Mouse (Mus musculus): ENCODE data around the gene Alox15. TPM values are rescaled to one million over a fixed set of nuclear protein-coding genes. Genes with fewer than 3 reads are reported as not detected.

Alox15 gene
- polyA plus RNA-seq, 1 experiment from 2014 or later: 1.0 TPM

DNA sequence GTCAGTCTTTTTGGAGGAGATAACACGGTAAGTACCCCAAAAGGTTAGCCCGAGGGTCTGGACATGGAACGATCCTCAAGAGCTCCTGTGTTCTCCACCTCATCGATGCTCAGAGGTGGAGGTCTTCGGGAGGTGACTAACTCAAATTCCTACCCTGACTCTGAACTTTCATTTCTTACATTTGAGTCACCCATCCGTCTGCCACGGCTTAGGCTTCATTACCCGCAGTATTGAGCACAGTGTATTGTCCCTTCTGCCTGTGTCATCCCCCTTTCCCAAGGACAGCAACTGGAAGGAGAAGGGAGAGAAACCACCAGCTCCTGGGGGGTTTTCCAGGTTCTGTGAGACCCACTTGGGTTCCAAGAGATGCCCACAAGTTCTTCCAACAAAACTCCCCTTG is 27.1 kb downstream of the Alox15 start:
- no peak overlapping the region for H3K9ac ChIP-seq (ENCODE audit: low read depth, low read length)
- DNase-seq (ENCODE audit: low spot score): no peak

DNA sequence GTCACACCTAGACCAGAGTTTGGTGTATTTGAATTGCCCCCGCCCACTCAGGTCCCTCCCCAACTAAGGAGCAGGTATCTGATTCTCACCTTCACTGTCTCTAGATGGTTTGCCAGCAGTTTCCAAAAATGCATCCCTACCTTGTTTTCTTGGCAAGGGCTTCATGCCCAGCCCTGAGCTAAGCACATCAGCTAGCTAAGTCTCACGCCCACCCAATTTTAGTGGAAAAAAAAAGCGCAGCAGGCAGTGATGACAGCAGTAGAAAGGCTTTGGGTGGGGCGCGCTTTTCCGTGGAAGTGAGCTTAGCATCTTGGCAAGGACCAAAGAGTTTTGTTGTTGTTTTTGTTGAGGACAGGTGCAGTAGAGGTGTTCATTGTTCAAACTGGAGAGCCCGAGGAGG is 29.3 kb downstream of the Alox15 start, which contains the start of gene Alox12e:
Gene Alox12e, minus strand, starts transcription at position 101 of the 400 bp plus-strand sequence.
- Histone ChIP-seq H3K4me3 (ENCODE audit: low read depth, low read length) (peak within 1 kb of the TSS; percentile 13; the same call in 1 of the 2 replicates), H3K36me3 (ENCODE audit: control insufficient read depth, insufficient read depth, low read length) (no peaks in the 10 kb centered on the region), H3K9me3 (ENCODE audit: control insufficient read depth, low read length) (no peaks in the 10 kb centered on the region), H3K27me3 (replicated peaks; ENCODE audit: control insufficient read depth, insufficient read depth, low read length) (peaks cover 48% of the 10 kb centered on the region), H3K4me1 (replicated peaks; ENCODE audit: control insufficient read depth, insufficient read depth, low read length) (no peaks in the 10 kb centered on the region; the same call in 1 of the 2 replicates), H3K4me2 (peak within 1 kb of the TSS; percentile 28; the same call in 1 of the 2 replicates), H3K9ac (ENCODE audit: low read depth, low read length) (no peak within 1 kb of the TSS), H3K27ac (ENCODE audit: low read depth, low read length) (no peak within 1 kb of the TSS)
- no peak for ATAC-seq (replicated peaks; ENCODE audit: low FRiP score)
- 29% methylated on average over 7 of the region's 7 CpGs for WGBS
- DNase-seq (ENCODE audit: low spot score): no peak

More for the DNA sequence above, 27.1 kb downstream of the Alox15 start:
- Histone ChIP-seq H3K4me3 (ENCODE audit: low read depth, low read length) (no peak overlapping the region), H3K27ac (ENCODE audit: low read depth, low read length) (no peak overlapping the region), H3K36me3 (ENCODE audit: control insufficient read depth, insufficient read depth, low read length) (no peaks in the 10 kb centered on the region), H3K4me1 (replicated peaks; ENCODE audit: control insufficient read depth, insufficient read depth, low read length) (no peaks in the 10 kb centered on the region; the same call in 1 of the 2 replicates), H3K4me2 (no peak overlapping the region), H3K27me3 (replicated peaks; ENCODE audit: control insufficient read depth, insufficient read depth, low read length) (peaks cover 43% of the 10 kb centered on the region), H3K9me3 (ENCODE audit: control insufficient read depth, low read length) (no peaks in the 10 kb centered on the region)
- 82% methylated on average over 8 of the region's 8 CpGs for WGBS
- no peak for ATAC-seq (replicated peaks; ENCODE audit: low FRiP score)

GRCm38 (mm10) chr11:70321664-70322063 is 30.2 kb downstream of the Alox15 start:
- Histone ChIP-seq H3K27ac (ENCODE audit: low read depth, low read length) (no peak overlapping the region), H3K4me2 (peak overlapping the region; percentile 28; the same call in 1 of the 2 replicates), H3K4me3 (ENCODE audit: low read depth, low read length) (peak overlapping the region; percentile 13; the same call in 1 of the 2 replicates), H3K4me1 (replicated peaks; ENCODE audit: control insufficient read depth, insufficient read depth, low read length) (no peaks in the 10 kb centered on the region; the same call in 1 of the 2 replicates), H3K9ac (ENCODE audit: low read depth, low read length) (no peak overlapping the region), H3K9me3 (ENCODE audit: control insufficient read depth, low read length) (no peaks in the 10 kb centered on the region), H3K36me3 (ENCODE audit: control insufficient read depth, insufficient read depth, low read length) (no peaks in the 10 kb centered on the region), H3K27me3 (replicated peaks; ENCODE audit: control insufficient read depth, insufficient read depth, low read length) (peaks cover 50% of the 10 kb centered on the region)
- ATAC-seq (replicated peaks; ENCODE audit: low FRiP score) (no peak), DNase-seq (ENCODE audit: low spot score) (no peak)
- 5% methylated on average over 15 of the region's 15 CpGs for WGBS

- Histone ChIP-seq H3K4me1 (replicated peaks; ENCODE audit: control insufficient read depth, insufficient read depth, low read length) (no peaks in the 10 kb centered on the region), H3K9me3 (ENCODE audit: control insufficient read depth, low read length) (no peaks in the 10 kb centered on the region), H3K36me3 (ENCODE audit: control insufficient read depth, insufficient read depth, low read length) (no peaks in the 10 kb centered on the region), H3K9ac (ENCODE audit: low read depth, low read length) (no peak overlapping the region), H3K4me2 (no peak overlapping the region), H3K4me3 (ENCODE audit: low read depth, low read length) (no peak overlapping the region), H3K27ac (ENCODE audit: low read depth, low read length) (no peak overlapping the region), H3K27me3 (replicated peaks; ENCODE audit: control insufficient read depth, insufficient read depth, low read length) (peaks cover 48% of the 10 kb centered on the region)
- ATAC-seq (replicated peaks; ENCODE audit: low FRiP score) (no peak), DNase-seq (ENCODE audit: low spot score) (no peak)
- 75% methylated on average over 12 of the region's 12 CpGs for WGBS
These were observed 32.2 kb downstream of the Alox15 start for GRCm38 (mm10) chr11:70319614-70320013.

DNA sequence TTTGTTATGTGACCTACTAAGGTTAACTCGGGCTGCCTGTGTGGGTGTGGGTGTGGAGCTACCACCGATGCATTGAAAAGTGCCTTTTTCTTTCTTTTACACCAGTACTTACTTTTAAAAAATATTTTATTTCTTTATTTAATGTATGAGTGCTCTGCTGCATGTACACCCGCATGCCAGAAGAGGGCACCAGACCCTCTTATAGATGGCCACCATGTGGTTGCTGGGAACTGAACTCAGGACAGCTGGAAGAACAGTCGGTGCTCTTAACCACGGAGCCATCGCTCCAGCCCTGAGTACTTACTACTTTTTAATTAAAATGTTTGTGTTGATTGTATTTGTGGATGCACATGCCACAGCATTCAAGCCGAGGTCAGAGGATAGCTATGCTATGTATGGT is 38.0 kb downstream of the Alox15 start:
- peaks cover 7% of the 10 kb centered on the region for H3K27me3 ChIP-seq (replicated peaks; ENCODE audit: control insufficient read depth, insufficient read depth, low read length)
- DNase-seq (ENCODE audit: low spot score): no peak
- 29% methylated on average over 7 of the region's 7 CpGs for WGBS
- H3K4me3 ChIP-seq (ENCODE audit: low read depth, low read length): no peak overlapping the region
- no peak overlapping the region for H3K9ac ChIP-seq (ENCODE audit: low read depth, low read length)
- ATAC-seq (replicated peaks; ENCODE audit: low FRiP score): no peak
- no peaks in the 10 kb centered on the region for H3K4me1 ChIP-seq (replicated peaks; ENCODE audit: control insufficient read depth, insufficient read depth, low read length)
- H3K27ac ChIP-seq (ENCODE audit: low read depth, low read length): no peak overlapping the region
- no peaks in the 10 kb centered on the region for H3K9me3 ChIP-seq (ENCODE audit: control insufficient read depth, low read length)
- H3K4me2 ChIP-seq: no peak overlapping the region
- no peaks in the 10 kb centered on the region for H3K36me3 ChIP-seq (ENCODE audit: control insufficient read depth, insufficient read depth, low read length)

- H3K4me1 ChIP-seq (replicated peaks; ENCODE audit: control insufficient read depth, insufficient read depth, low read length): no peaks in the 10 kb centered on the region; the same call in 1 of the 2 replicates
- H3K4me3 ChIP-seq (ENCODE audit: low read depth, low read length): no peak overlapping the region
- no peaks in the 10 kb centered on the region for H3K36me3 ChIP-seq (ENCODE audit: control insufficient read depth, insufficient read depth, low read length)
- H3K27me3 ChIP-seq (replicated peaks; ENCODE audit: control insufficient read depth, insufficient read depth, low read length): 0 out of 2 replicates have a peak, but pooled peaks cover 2% of the 10 kb centered on the region
- DNase-seq (ENCODE audit: low spot score): no peak
- H3K9me3 ChIP-seq (ENCODE audit: control insufficient read depth, low read length): no peaks in the 10 kb centered on the region
- no peak overlapping the region for H3K27ac ChIP-seq (ENCODE audit: low read depth, low read length)
- ATAC-seq (replicated peaks; ENCODE audit: low FRiP score): no peak
- no peak overlapping the region for H3K4me2 ChIP-seq
- H3K9ac ChIP-seq (ENCODE audit: low read depth, low read length): no peak overlapping the region
- WGBS: 21% methylated on average over 9 of the region's 9 CpGs
These were observed 42.5 kb downstream of the Alox15 start for GRCm38 (mm10) chr11:70309341-70309740.

DNA sequence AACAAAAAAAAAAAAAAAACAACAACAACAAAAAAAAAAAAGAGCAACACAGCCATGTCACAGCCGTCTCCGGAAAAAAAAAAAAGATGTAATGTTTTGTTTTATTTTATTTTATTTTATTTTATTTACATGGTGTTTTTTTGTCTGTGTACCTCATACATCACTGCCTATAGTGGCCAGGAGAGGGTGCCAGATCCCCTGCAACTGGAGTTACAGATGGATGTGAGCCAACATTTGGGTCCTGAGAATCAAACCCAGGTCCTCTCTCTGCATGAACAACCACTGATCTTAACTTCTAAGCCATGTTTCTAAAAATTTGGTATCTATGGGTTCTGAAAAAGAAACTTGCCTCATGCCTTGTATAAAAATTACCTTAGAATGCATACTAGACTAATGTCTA is 43.5 kb downstream of the Alox15 start:
- DNase-seq (ENCODE audit: low spot score) (no peak), ATAC-seq (replicated peaks; ENCODE audit: low FRiP score) (no peak)
- no peaks in the 10 kb centered on the region for H3K9me3 ChIP-seq (ENCODE audit: control insufficient read depth, low read length)
- 88% methylated on average over 2 of the region's 2 CpGs for WGBS
- no peaks in the 10 kb centered on the region; the same call in 1 of the 2 replicates for H3K4me1 ChIP-seq (replicated peaks; ENCODE audit: control insufficient read depth, insufficient read depth, low read length)
- H3K27me3 ChIP-seq (replicated peaks; ENCODE audit: control insufficient read depth, insufficient read depth, low read length): no peaks in the 10 kb centered on the region
- no peak overlapping the region for H3K4me2 ChIP-seq
- H3K27ac ChIP-seq (ENCODE audit: low read depth, low read length): no peak overlapping the region
- H3K9ac ChIP-seq (ENCODE audit: low read depth, low read length): no peak overlapping the region
- no peak overlapping the region for H3K4me3 ChIP-seq (ENCODE audit: low read depth, low read length)
- no peaks in the 10 kb centered on the region for H3K36me3 ChIP-seq (ENCODE audit: control insufficient read depth, insufficient read depth, low read length)

DNA sequence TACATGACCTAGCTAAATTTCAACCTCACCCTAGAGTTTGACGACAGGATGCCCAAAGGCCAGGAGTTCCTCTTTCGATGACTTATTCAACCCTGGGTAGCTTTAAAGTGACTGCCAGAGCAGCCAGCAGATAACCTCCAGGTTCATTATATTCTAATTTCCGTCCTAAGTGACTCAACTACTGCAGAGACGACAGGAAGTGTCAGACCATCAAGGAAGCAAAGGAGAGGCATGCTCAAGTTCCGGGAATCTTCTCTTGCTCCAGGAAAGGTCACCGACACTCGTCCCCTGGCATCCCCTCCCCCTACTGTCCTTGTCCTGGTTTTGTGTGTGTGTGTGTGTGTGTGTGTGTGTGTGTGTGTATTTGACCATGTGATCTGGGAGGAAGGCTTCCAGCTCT is 45.7 kb downstream of the Alox15 start:
- H3K4me3 ChIP-seq (ENCODE audit: low read depth, low read length): no peak overlapping the region
- no peak overlapping the region for H3K27ac ChIP-seq (ENCODE audit: low read depth, low read length)
- H3K27me3 ChIP-seq (replicated peaks; ENCODE audit: control insufficient read depth, insufficient read depth, low read length): no peaks in the 10 kb centered on the region
- H3K9me3 ChIP-seq (ENCODE audit: control insufficient read depth, low read length): no peaks in the 10 kb centered on the region; the same call in 1 of the 2 replicates
- H3K36me3 ChIP-seq (ENCODE audit: control insufficient read depth, insufficient read depth, low read length): no peaks in the 10 kb centered on the region
- WGBS: 28% methylated on average over 7 of the region's 7 CpGs
- H3K4me1 ChIP-seq (replicated peaks; ENCODE audit: control insufficient read depth, insufficient read depth, low read length): no peaks in the 10 kb centered on the region; the same call in 1 of the 2 replicates
- H3K4me2 ChIP-seq: no peak overlapping the region
- no peak overlapping the region for H3K9ac ChIP-seq (ENCODE audit: low read depth, low read length)
- DNase-seq (ENCODE audit: low spot score): no peak
- ATAC-seq (replicated peaks; ENCODE audit: low FRiP score): no peak

GRCm38 (mm10) chr11:70302293-70302692 is 49.5 kb downstream of the Alox15 start:
- Histone ChIP-seq H3K4me2 (no peak overlapping the region), H3K9ac (ENCODE audit: low read depth, low read length) (no peak overlapping the region), H3K27me3 (replicated peaks; ENCODE audit: control insufficient read depth, insufficient read depth, low read length) (no peaks in the 10 kb centered on the region), H3K4me3 (ENCODE audit: low read depth, low read length) (no peak overlapping the region), H3K27ac (ENCODE audit: low read depth, low read length) (no peak overlapping the region), H3K36me3 (ENCODE audit: control insufficient read depth, insufficient read depth, low read length) (no peaks in the 10 kb centered on the region), H3K9me3 (ENCODE audit: control insufficient read depth, low read length) (no peaks in the 10 kb centered on the region; the same call in 1 of the 2 replicates), H3K4me1 (replicated peaks; ENCODE audit: control insufficient read depth, insufficient read depth, low read length) (peaks cover 10% of the 10 kb centered on the region)
- no peak for ATAC-seq (replicated peaks; ENCODE audit: low FRiP score)
- no peak for DNase-seq (ENCODE audit: low spot score)
- WGBS: 37% methylated on average over 4 of the region's 4 CpGs
